Mouse (Mus musculus): ENCODE results near the gene Mixl1. TPM values are rescaled to one million over a fixed set of nuclear protein-coding genes. Genes with fewer than 3 reads are reported as not detected.
A peak's percentile ranks its signal among the peaks of the same experiment; 100 is the strongest.

The Mixl1 gene
- polyA plus RNA-seq, 1 experiment: 0.13 TPM

DNA sequence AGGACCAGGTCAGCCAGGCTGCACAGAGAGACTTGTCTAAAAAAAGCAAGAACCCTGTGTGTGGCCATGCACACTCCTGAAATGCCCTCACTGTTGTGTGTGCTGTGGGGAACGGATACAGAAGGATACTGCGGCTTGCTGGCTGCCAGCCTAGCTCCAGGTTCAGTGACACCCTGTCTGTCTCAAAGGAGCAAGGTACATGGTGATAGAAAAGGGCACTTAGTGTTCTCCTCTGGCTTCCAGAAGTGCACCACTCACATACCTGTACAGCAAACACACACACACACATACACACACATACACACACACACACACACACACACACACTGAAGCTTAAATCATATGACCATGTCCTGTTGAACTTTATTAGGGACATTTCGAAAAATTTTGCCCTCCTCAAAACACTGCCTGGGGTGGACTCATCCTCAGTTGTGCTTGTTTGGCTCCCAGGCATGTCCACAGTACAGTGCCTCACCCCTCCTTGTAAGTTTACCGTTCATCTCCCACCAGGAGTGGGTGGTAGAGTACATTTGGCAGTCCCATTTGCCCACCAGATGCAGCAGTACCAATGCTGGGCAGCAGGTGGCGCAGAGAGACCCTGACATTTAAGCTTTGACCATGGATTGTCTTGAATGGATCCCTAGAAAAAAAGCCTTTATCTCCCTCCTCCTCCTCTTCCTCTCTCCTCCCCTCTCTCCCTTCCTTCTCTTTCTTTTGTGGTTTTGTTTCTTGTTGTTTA lies 23.3 kb upstream of the Mixl1 start:
- Histone ChIP-seq H3K4me3 (ENCODE audit: control insufficient read depth, insufficient read depth, low read length) (no peak overlapping the region), H3K36me3 (ENCODE audit: control insufficient read depth, insufficient read depth, low read length) (no peaks in the 10 kb centered on the region), H3K4me1 (replicated peaks; ENCODE audit: control insufficient read depth, insufficient read depth, low read length) (peaks cover 28% of the 10 kb centered on the region), H3K27ac (ENCODE audit: control insufficient read depth, insufficient read depth, low read length) (no peak overlapping the region), H3K27me3 (ENCODE audit: control insufficient read depth, insufficient read depth, low read length) (no peaks in the 10 kb centered on the region)
- WGBS: 55% methylated on average over 5 of the region's 5 CpGs
- TF ChIP-seq CTCF (IDR thresholded peaks at IDR 0.05; ENCODE audit: borderline replicate concordance, control insufficient read depth, extremely low read depth, insufficient read depth, low read length, poor library complexity) (peak; percentile 73; the same call in 1 of the 2 replicates), POLR2A (IDR thresholded peaks at IDR 0.05; ENCODE audit: control insufficient read depth, extremely low read depth, insufficient read depth, low read length, poor library complexity) (no peak)
- peak; percentile 90 for DNase-seq

DNA sequence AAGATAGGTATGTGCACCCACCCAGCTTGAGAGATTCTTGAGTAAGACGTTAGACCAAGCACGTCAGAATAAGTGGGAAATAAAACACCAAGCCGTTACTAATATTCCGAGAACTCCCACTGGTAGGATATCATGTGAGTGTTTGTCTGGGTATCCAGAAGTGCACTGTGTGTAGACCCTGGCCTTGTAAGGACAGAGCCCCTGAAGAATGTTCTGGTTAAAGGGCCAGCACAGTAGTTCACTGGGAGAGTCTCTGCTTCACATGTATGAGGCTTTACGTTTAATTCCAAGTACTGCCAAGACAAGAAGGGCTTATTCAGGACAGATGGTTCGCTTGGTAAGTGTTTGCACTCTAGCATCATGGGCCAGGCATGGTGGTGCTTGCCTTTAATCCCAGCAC lies 22.6 kb upstream of the Mixl1 start:
- Histone ChIP-seq H3K27ac (ENCODE audit: control insufficient read depth, insufficient read depth, low read length) (no peak overlapping the region), H3K36me3 (ENCODE audit: control insufficient read depth, insufficient read depth, low read length) (no peaks in the 10 kb centered on the region), H3K27me3 (ENCODE audit: control insufficient read depth, insufficient read depth, low read length) (no peaks in the 10 kb centered on the region), H3K4me1 (replicated peaks; ENCODE audit: control insufficient read depth, insufficient read depth, low read length) (peaks cover 24% of the 10 kb centered on the region), H3K4me3 (ENCODE audit: control insufficient read depth, insufficient read depth, low read length) (no peak overlapping the region)
- no peak for TF ChIP-seq CTCF (IDR thresholded peaks at IDR 0.05; ENCODE audit: borderline replicate concordance, control insufficient read depth, extremely low read depth, insufficient read depth, low read length, poor library complexity)
- no peak for DNase-seq
- WGBS: 96% methylated on average over 6 of the region's 6 CpGs

DNA sequence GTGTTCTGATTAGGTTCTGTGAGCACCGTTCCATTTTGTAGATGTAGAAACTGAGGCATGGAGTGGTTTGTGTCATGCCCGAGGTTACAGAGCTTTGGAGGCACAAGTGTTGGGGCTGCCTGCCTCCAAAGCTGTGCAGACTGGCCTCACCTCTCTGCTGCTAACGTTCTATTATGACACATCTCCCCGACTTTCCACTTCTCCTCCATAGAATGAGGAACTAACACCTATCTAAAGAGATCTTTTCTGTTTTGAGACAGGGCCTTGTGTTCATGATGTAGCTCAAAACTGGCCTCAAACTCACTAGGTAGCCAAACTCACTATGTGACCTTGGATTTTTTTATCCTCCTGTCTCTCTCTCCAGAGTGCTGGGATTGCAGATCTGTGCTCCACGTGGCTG lies 21.9 kb upstream of the Mixl1 start:
- Histone ChIP-seq H3K4me1 (replicated peaks; ENCODE audit: control insufficient read depth, insufficient read depth, low read length) (peaks cover 25% of the 10 kb centered on the region), H3K27me3 (ENCODE audit: control insufficient read depth, insufficient read depth, low read length) (no peaks in the 10 kb centered on the region), H3K36me3 (ENCODE audit: control insufficient read depth, insufficient read depth, low read length) (no peaks in the 10 kb centered on the region), H3K27ac (ENCODE audit: control insufficient read depth, insufficient read depth, low read length) (no peak overlapping the region), H3K4me3 (ENCODE audit: control insufficient read depth, insufficient read depth, low read length) (no peak overlapping the region)
- DNase-seq: no peak
- TF ChIP-seq POLR2A (IDR thresholded peaks at IDR 0.05; ENCODE audit: control insufficient read depth, extremely low read depth, insufficient read depth, low read length, poor library complexity) (no peak), CTCF (IDR thresholded peaks at IDR 0.05; ENCODE audit: borderline replicate concordance, control insufficient read depth, extremely low read depth, insufficient read depth, low read length, poor library complexity) (no peak)
- WGBS: 50% methylated on average over 5 of the region's 5 CpGs

DNA sequence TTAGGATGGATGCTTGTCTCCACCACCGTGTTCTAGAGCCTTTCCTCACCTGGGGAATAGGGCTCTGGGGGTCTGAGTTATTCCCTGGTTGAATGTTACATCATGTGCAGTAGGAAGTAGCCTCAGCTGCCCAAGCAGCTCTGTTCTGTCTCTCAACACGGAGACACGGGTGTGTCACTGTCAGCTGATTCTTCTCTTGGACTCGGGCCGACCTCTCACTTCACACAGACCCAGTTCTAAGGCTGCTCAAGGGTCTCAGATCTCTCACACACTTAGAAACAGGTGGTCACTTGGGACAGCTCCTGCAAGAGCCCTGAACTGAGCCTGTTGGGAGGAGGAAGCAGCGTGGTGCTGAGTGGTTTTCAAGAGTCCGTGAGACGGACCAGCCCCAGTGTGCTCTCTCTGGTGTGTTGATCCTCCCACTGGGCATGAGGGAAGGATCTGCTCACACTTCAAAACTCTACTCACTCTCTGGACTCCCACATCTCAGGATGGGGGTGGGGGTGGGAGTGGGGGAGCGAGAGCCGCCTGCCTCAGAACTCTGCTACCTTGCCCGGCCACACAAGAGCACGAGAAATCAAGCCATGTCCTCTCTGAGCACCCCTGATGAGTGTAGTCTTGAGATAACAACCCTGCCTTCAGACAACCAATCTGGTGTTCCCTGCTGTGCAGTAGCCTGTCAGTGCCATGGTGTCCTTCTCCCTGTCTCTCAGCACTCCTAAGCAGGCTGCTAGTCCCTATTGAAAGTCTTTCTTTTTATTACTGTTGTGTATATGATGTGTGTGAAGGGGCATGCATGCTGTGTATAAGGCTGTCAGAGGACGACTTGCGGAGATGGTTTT lies 12.3 kb upstream of the Mixl1 start:
- no peaks in the 10 kb centered on the region for H3K27me3 ChIP-seq (ENCODE audit: control insufficient read depth, insufficient read depth, low read length)
- H3K4me1 ChIP-seq (replicated peaks; ENCODE audit: control insufficient read depth, insufficient read depth, low read length): peaks cover 30% of the 10 kb centered on the region
- DNase-seq: no peak
- H3K27ac ChIP-seq (ENCODE audit: control insufficient read depth, insufficient read depth, low read length): no peak overlapping the region
- 89% methylated on average over 14 of the region's 14 CpGs for WGBS
- H3K36me3 ChIP-seq (ENCODE audit: control insufficient read depth, insufficient read depth, low read length): no peaks in the 10 kb centered on the region
- no peak for TF ChIP-seq POLR2A (IDR thresholded peaks at IDR 0.05; ENCODE audit: control insufficient read depth, extremely low read depth, insufficient read depth, low read length, poor library complexity)
- TF ChIP-seq CTCF (IDR thresholded peaks at IDR 0.05; ENCODE audit: borderline replicate concordance, control insufficient read depth, extremely low read depth, insufficient read depth, low read length, poor library complexity): no peak
- no peak overlapping the region for H3K4me3 ChIP-seq (ENCODE audit: control insufficient read depth, insufficient read depth, low read length)

DNA sequence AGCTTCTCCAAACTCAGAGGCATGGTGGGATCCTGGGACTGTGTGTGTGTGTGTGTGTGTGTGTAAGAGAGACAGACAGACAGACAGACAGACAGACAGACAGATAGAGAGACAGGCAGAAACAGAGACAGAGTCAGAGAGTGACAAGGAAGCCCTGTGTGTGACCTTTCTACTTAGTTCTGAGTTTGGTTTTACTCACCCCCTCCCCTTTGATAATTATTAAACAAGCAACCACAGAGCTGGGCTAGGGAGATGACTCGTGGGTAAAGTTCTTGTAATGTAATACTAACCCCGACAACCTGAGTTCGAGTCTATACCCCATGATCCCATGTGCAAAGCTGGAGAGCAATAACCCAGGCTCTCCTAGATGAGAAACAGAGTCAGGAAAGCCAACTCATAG lies 11.0 kb upstream of the Mixl1 start:
- Histone ChIP-seq H3K4me1 (replicated peaks; ENCODE audit: control insufficient read depth, insufficient read depth, low read length) (peaks cover 38% of the 10 kb centered on the region), H3K4me3 (ENCODE audit: control insufficient read depth, insufficient read depth, low read length) (no peak overlapping the region), H3K27me3 (ENCODE audit: control insufficient read depth, insufficient read depth, low read length) (no peaks in the 10 kb centered on the region), H3K36me3 (ENCODE audit: control insufficient read depth, insufficient read depth, low read length) (no peaks in the 10 kb centered on the region), H3K27ac (ENCODE audit: control insufficient read depth, insufficient read depth, low read length) (no peak overlapping the region)
- no peak for DNase-seq
- TF ChIP-seq CTCF (IDR thresholded peaks at IDR 0.05; ENCODE audit: borderline replicate concordance, control insufficient read depth, extremely low read depth, insufficient read depth, low read length, poor library complexity): no peak
- TF ChIP-seq POLR2A (IDR thresholded peaks at IDR 0.05; ENCODE audit: control insufficient read depth, extremely low read depth, insufficient read depth, low read length, poor library complexity): no peak
- WGBS: 77% methylated on average over 3 of the region's 3 CpGs

DNA sequence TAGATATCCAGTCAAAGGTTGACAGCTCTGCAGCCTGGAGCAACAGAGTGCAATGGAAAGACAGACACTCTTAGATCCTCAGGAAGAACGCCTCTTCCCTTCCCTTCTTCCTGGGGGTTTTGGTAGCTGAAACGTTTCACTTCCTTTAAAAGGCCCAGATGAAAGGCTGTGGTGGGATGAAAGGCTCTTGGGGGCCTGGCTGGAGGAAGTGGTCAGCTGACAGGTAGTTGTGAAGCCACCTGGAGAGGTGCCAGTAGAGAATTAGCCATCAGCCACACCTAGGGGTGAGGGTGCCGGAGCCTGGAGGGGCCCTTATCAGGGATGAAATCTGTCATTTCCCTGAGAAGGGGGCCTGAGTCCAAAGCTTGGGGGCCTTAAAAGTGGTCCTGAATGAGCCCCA lies 10.5 kb upstream of the Mixl1 start:
- no peak for DNase-seq
- Histone ChIP-seq H3K27ac (ENCODE audit: control insufficient read depth, insufficient read depth, low read length) (no peak overlapping the region), H3K27me3 (ENCODE audit: control insufficient read depth, insufficient read depth, low read length) (no peaks in the 10 kb centered on the region), H3K4me3 (ENCODE audit: control insufficient read depth, insufficient read depth, low read length) (no peak overlapping the region), H3K4me1 (replicated peaks; ENCODE audit: control insufficient read depth, insufficient read depth, low read length) (peaks cover 43% of the 10 kb centered on the region), H3K36me3 (ENCODE audit: control insufficient read depth, insufficient read depth, low read length) (no peaks in the 10 kb centered on the region)
- no peak for TF ChIP-seq CTCF (IDR thresholded peaks at IDR 0.05; ENCODE audit: borderline replicate concordance, control insufficient read depth, extremely low read depth, insufficient read depth, low read length, poor library complexity)
- 41% methylated on average over 3 of the region's 3 CpGs for WGBS
